Mouse (Mus musculus): Measurements from ENCODE around the gene Commd1.

DNA sequence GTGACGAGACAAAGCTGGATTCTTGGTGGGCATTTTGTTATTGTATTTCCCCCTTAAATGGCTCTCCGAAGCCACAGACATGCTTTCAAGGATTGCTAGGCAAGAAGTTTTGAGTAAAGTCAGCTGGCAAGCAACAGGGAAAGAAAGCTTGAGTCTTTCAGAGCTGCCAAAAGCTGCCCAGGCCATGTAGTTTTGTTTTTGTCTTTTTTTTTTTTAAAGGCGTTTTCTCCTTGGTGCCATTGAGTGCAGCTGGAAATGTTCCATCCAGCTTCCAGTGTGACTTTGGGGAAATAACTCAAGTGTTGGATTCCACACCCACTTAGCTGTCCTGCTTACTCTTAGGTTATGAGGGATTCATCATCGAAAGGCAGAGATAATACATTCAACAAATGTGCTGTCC lies 120.9 kb downstream of the Commd1 start:
- TF ChIP-seq CTCF (IDR thresholded peaks at IDR 0.05) = no peak
- TF ChIP-seq EP300 (IDR thresholded peaks at IDR 0.05) = no peak

All from lung, postnatal 0 days (tissue).